Mouse (Mus musculus): ENCODE results near the gene Unc13c.

DNA sequence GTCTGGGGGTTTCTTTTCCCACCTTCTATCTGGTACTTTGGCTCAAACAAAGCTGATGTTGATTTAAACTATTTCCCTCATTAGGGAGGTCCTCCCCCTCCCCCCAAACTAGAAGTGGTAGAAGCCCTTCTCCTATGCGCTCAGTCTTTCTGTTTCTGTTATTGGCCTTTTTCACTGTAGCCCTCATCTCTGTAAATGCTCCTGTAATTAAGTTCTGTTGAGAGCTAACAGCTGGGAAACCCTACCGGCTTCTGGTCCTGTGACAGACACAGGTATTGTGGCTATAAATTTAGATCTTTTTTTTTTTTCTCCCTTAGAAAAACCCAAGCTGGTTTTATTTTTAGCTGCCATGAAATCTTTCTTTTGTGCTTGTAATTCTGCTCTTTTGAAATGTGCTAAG is 536.8 kb downstream of the Unc13c start:
- TF ChIP-seq CTCF (IDR thresholded peaks at IDR 0.05; ENCODE audit: extremely low read depth, insufficient read depth, insufficient read length, insufficient replicate concordance) (no peak), POLR2A (IDR thresholded peaks at IDR 0.05; ENCODE audit: low read depth, low read length) (no peak)

Measured in spleen, adult 2 months (tissue).